Mouse (Mus musculus) layer of hippocampus, postnatal 14 days (tissue): ENCODE measurements around the gene Aqr. TPM values are rescaled to one million over a fixed set of nuclear protein-coding genes. Genes with fewer than 3 reads are reported as not detected.
"Not testable (repeated sequence)": the region's sequence is repeated elsewhere in the genome, so short reads cannot be mapped to it uniquely, and the experiment has no call there.

Experiments
- DNase-seq, 2 experiments: peaks; one replicate each; pipeline ENCODE4 v3.0.0; 2021 to 2022; ENCODE audit warnings: low spot score in 2 of 2, mixed read lengths in 1 of 2
- long read RNA-seq, 2 experiments: library from polyadenylated mRNA; stranded (forward); transcript quantifications; one replicate each; pipeline ENCODE4 v2.0.0; 2021
- total RNA-seq, 2 experiments: library from RNA; stranded (reverse); gene quantifications; 2 replicates each; pipeline ENCODE4 v1.2.3; 2021

Gene Aqr
- 10 to 100 TPM; 23.5 to 27.6 TPM for total RNA-seq
- long read RNA-seq, experiment 1, full-length matches to known transcripts: 6 of 6 reads
- long read RNA-seq, experiment 1, partial matches to known transcripts: 0 of 6 reads
- long read RNA-seq, experiment 1, other reads (novel, unspliced or antisense): 0 of 6 reads
- long read RNA-seq, experiment 2, full-length matches to known transcripts: 5 of 8 reads
- long read RNA-seq, experiment 2, partial matches to known transcripts: 3 of 8 reads
- long read RNA-seq, experiment 2, other reads (novel, unspliced or antisense): 0 of 8 reads

GRCm38 (mm10) chr2:114186924-114187323, at the start of gene Aqr:
Gene Aqr (minus strand): TSS chr2:114187024.
- not testable (repeated sequence) for DNase-seq

GRCm38 (mm10) chr2:114236566-114236965, 49.7 kb upstream of the Aqr start:
- DNase-seq: no peak

GRCm38 (mm10) chr2:114235584-114235983, 48.8 kb upstream of the Aqr start:
- DNase-seq: no peak

- no peak for DNase-seq
Measured at GRCm38 (mm10) chr2:114231248-114231647, 44.4 kb upstream of the Aqr start.

GRCm38 (mm10) chr2:114228672-114229071, 41.8 kb upstream of the Aqr start:
- no peak for DNase-seq

- no peak for DNase-seq
Measured at GRCm38 (mm10) chr2:114205036-114205435, 18.2 kb upstream of the Aqr start.

- no peak for DNase-seq
Measured at GRCm38 (mm10) chr2:114201574-114201973, 14.8 kb upstream of the Aqr start.

- peak; percentile 80 to 85 for DNase-seq
Measured at GRCm38 (mm10) chr2:114200932-114201559, 14.2 kb upstream of the Aqr start, which contains the start of gene Zfp770. Gene Zfp770 (minus strand): TSS chr2:114201469.

- peak in 1 of 2 experiments; percentile 24 for DNase-seq
Measured at GRCm38 (mm10) chr2:114196421-114196820, 9.6 kb upstream of the Aqr start.

- no peak for DNase-seq
Measured at GRCm38 (mm10) chr2:114177802-114178733, 8.8 kb downstream of the Aqr start.

- peak; percentile 75 to 89 for DNase-seq
Measured at GRCm38 (mm10) chr2:114174651-114175484, 12.0 kb downstream of the Aqr start.

GRCm38 (mm10) chr2:114173248-114173647, 13.6 kb downstream of the Aqr start:
- DNase-seq: no peak

GRCm38 (mm10) chr2:114167837-114168236, 19.0 kb downstream of the Aqr start:
- DNase-seq: no peak

GRCm38 (mm10) chr2:114161978-114162377, 24.8 kb downstream of the Aqr start:
- DNase-seq: no peak

GRCm38 (mm10) chr2:114157345-114157744, 29.5 kb downstream of the Aqr start:
- DNase-seq: no peak

- DNase-seq: no peak
Measured at GRCm38 (mm10) chr2:114156639-114157038, 30.2 kb downstream of the Aqr start.

GRCm38 (mm10) chr2:114153247-114153646, 33.6 kb downstream of the Aqr start:
- no peak for DNase-seq

- DNase-seq: no peak
Measured at GRCm38 (mm10) chr2:114146864-114147458, 39.9 kb downstream of the Aqr start.

GRCm38 (mm10) chr2:114145315-114145801, 41.5 kb downstream of the Aqr start:
- DNase-seq: peak; percentile 12 to 49

- DNase-seq: no peak
Measured at GRCm38 (mm10) chr2:114144915-114145314, 41.9 kb downstream of the Aqr start.
